Mouse (Mus musculus) forebrain, embryonic 11.5 days (tissue): ENCODE results near the gene Phc2. TPM values are rescaled to one million over a fixed set of nuclear protein-coding genes. Genes with fewer than 3 reads are reported as not detected.
A peak's percentile ranks its signal among the peaks of the same experiment; 100 is the strongest.

Source experiments
- ATAC-seq: fragments of 200-750 bp; cut with Nextera tagmentation; replicated peaks from 2 replicates; pipeline ENCODE4 v1.8.0; 2017; ENCODE audit warnings: moderate TSS enrichment; ENCODE audit not compliant: low FRiP score
- DNase-seq: peaks from one replicate; pipeline ENCODE4 v3.0.0-alpha.2; 2017; ENCODE audit warnings: low spot score
- H3K27ac ChIP-seq: fragments of 300-500 bp; sonication (generic); 2 replicates; pipeline ENCODE4 v1.5.1; 2014; ENCODE audit warnings: low read depth, low read length
- H3K27me3 ChIP-seq: fragments of 300-500 bp; sonication (generic); 2 replicates; pipeline ENCODE4 v1.6.1; 2014; ENCODE audit warnings: mild to moderate bottlenecking, low read length, mixed read lengths; ENCODE audit not compliant: control insufficient read depth, insufficient read depth
- H3K36me3 ChIP-seq: fragments of 300-500 bp; sonication (generic); 2 replicates; pipeline ENCODE4 v1.6.1; 2014; ENCODE audit warnings: mild to moderate bottlenecking, low read length, moderate library complexity, mixed read lengths; ENCODE audit not compliant: control insufficient read depth, insufficient read depth
- H3K4me1 ChIP-seq: fragments of 300-500 bp; sonication (generic); replicated peaks from 2 replicates; pipeline ENCODE4 v1.6.1; 2014; ENCODE audit warnings: low read length, mixed read lengths; ENCODE audit not compliant: control insufficient read depth, insufficient read depth
- H3K4me2 ChIP-seq: fragments of 300-500 bp; sonication (generic); 2 replicates; pipeline ENCODE4 v1.6.1; 2014; ENCODE audit warnings: low read depth, mild to moderate bottlenecking, low read length, moderate library complexity, mixed read lengths; ENCODE audit not compliant: severe bottlenecking
- H3K4me3 ChIP-seq: fragments of 300-500 bp; sonication (generic); 2 replicates; pipeline ENCODE4 v1.5.1; 2014; ENCODE audit warnings: low read depth, low read length
- H3K9ac ChIP-seq: fragments of 300-500 bp; sonication (generic); 2 replicates; pipeline ENCODE4 v1.6.1; 2014; ENCODE audit warnings: low read length
- H3K9me3 ChIP-seq: fragments of 300-500 bp; sonication (generic); 2 replicates; pipeline ENCODE4 v1.6.1; 2016; ENCODE audit warnings: low read length, mixed read lengths; ENCODE audit not compliant: control insufficient read depth
- WGBS: fragments of 180-500 bp; shearing (Covaris S2); extraction: QIAGEN DNeasy Blood & Tissue Kit; methylation state at CpG from one replicate; pipeline ENCODE4 v1.1.7; 2014; 5-methylcytosine and 5-hydroxymethylcytosine counted together
- polyA plus RNA-seq: library from polyadenylated mRNA; unstranded; fragments of >200 nt; fragmentation: Nextera tagmentation; extraction: Ambion mirVana; gene quantifications from 2 replicates; pipeline ENCODE4 v1.2.1, GENCODE M21; 2014

The Phc2 gene
- polyA plus RNA-seq, 1 experiment from 2014 or later = 133 TPM

- ATAC-seq (no peak), DNase-seq (peak; percentile 44)
- H3K4me2 ChIP-seq = no peak overlapping the region
- no peak overlapping the region for H3K9ac ChIP-seq
- no peak overlapping the region for H3K4me3 ChIP-seq
- H3K4me1 ChIP-seq = peaks cover 19% of the 10 kb centered on the region
- H3K27me3 ChIP-seq = no peaks in the 10 kb centered on the region
- no peak overlapping the region for H3K27ac ChIP-seq
- WGBS = 39% methylated on average over 5 of the region's 5 CpGs
- no peaks in the 10 kb centered on the region for H3K9me3 ChIP-seq
- peaks cover 22% of the 10 kb centered on the region for H3K36me3 ChIP-seq
Observed at GRCm38 (mm10) chr4:128741906-128742305, 87.4 kb downstream of the Phc2 start.

- peaks cover 25% of the 10 kb centered on the region for H3K36me3 ChIP-seq
- 0 out of 2 replicates have a peak overlapping the region, but pooled peaks have one; percentile 12 for H3K27ac ChIP-seq
- 52% methylated on average over 10 of the region's 10 CpGs for WGBS
- no peak for ATAC-seq
- H3K27me3 ChIP-seq = no peaks in the 10 kb centered on the region
- DNase-seq = peak; percentile 53
- no peaks in the 10 kb centered on the region for H3K9me3 ChIP-seq
- peaks cover 17% of the 10 kb centered on the region for H3K4me1 ChIP-seq
- H3K4me3 ChIP-seq = no peak overlapping the region
- no peak overlapping the region for H3K9ac ChIP-seq
- H3K4me2 ChIP-seq = no peak overlapping the region
Observed at GRCm38 (mm10) chr4:128742379-128742970, 88.0 kb downstream of the Phc2 start.

- Histone ChIP-seq H3K9me3 (no peaks in the 10 kb centered on the region), H3K27me3 (no peaks in the 10 kb centered on the region), H3K36me3 (peaks cover 29% of the 10 kb centered on the region), H3K27ac (no peak overlapping the region), H3K4me1 (peaks cover 13% of the 10 kb centered on the region), H3K9ac (no peak overlapping the region), H3K4me3 (no peak overlapping the region), H3K4me2 (no peak overlapping the region)
- WGBS = 69% methylated on average over 12 of the region's 12 CpGs
- ATAC-seq (no peak), DNase-seq (peak; percentile 42)
Observed at GRCm38 (mm10) chr4:128743031-128743626, 88.6 kb downstream of the Phc2 start.

- Histone ChIP-seq H3K9ac (no peak overlapping the region), H3K9me3 (no peaks in the 10 kb centered on the region), H3K4me2 (no peak overlapping the region), H3K27me3 (no peaks in the 10 kb centered on the region), H3K36me3 (peaks cover 40% of the 10 kb centered on the region), H3K27ac (no peak overlapping the region), H3K4me3 (no peak overlapping the region), H3K4me1 (peaks cover 8% of the 10 kb centered on the region)
- WGBS = 94% methylated on average over 8 of the region's 8 CpGs
- no peak for ATAC-seq
- DNase-seq = peak; percentile 39
Observed at GRCm38 (mm10) chr4:128745160-128745559, 90.7 kb downstream of the Phc2 start.

- WGBS = 95% methylated on average over 22 of the region's 22 CpGs
- no peak overlapping the region for H3K27ac ChIP-seq
Observed at GRCm38 (mm10) chr4:128747614-128748270, 93.2 kb downstream of the Phc2 start.

GRCm38 (mm10) chr4:128748309-128748708 lies 93.8 kb downstream of the Phc2 start:
- no peak overlapping the region for H3K4me2 ChIP-seq
- no peaks in the 10 kb centered on the region for H3K27me3 ChIP-seq
- no peak overlapping the region for H3K9ac ChIP-seq
- no peak for ATAC-seq
- no peak overlapping the region for H3K4me3 ChIP-seq
- H3K4me1 ChIP-seq = no peaks in the 10 kb centered on the region
- no peak overlapping the region for H3K27ac ChIP-seq
- 93% methylated on average over 7 of the region's 7 CpGs for WGBS
- no peaks in the 10 kb centered on the region for H3K9me3 ChIP-seq
- DNase-seq = peak; percentile 46
- peaks cover 58% of the 10 kb centered on the region for H3K36me3 ChIP-seq

More at GRCm38 (mm10) chr4:128747614-128748270, 93.2 kb downstream of the Phc2 start:
- H3K36me3 ChIP-seq = peaks cover 56% of the 10 kb centered on the region
- H3K4me2 ChIP-seq = no peak overlapping the region
- no peak overlapping the region for H3K9ac ChIP-seq
- no peaks in the 10 kb centered on the region for H3K4me1 ChIP-seq
- ATAC-seq (no peak), DNase-seq (peak; percentile 54)
- H3K27me3 ChIP-seq = no peaks in the 10 kb centered on the region
- H3K4me3 ChIP-seq = no peak overlapping the region
- H3K9me3 ChIP-seq = no peaks in the 10 kb centered on the region

- Histone ChIP-seq H3K4me2 (no peak overlapping the region), H3K36me3 (peaks cover 42% of the 10 kb centered on the region), H3K4me3 (no peak overlapping the region), H3K9ac (no peak overlapping the region), H3K27ac (no peak overlapping the region), H3K9me3 (no peaks in the 10 kb centered on the region), H3K4me1 (no peaks in the 10 kb centered on the region), H3K27me3 (no peaks in the 10 kb centered on the region)
- 69% methylated on average over 5 of the region's 5 CpGs for WGBS
- no peak for ATAC-seq
- DNase-seq = peak; percentile 60
Observed at GRCm38 (mm10) chr4:128751006-128751405, 96.5 kb downstream of the Phc2 start.

GRCm38 (mm10) chr4:128752031-128752757 lies 97.7 kb downstream of the Phc2 start:
- Histone ChIP-seq H3K4me2 (no peak overlapping the region), H3K27me3 (no peaks in the 10 kb centered on the region), H3K27ac (no peak overlapping the region), H3K36me3 (peaks cover 38% of the 10 kb centered on the region), H3K9me3 (no peaks in the 10 kb centered on the region), H3K4me3 (no peak overlapping the region), H3K9ac (no peak overlapping the region), H3K4me1 (no peaks in the 10 kb centered on the region)
- WGBS = 87% methylated on average over 13 of the region's 13 CpGs
- no peak for ATAC-seq
- peak; percentile 48 for DNase-seq
